Mouse (Mus musculus): ENCODE measurements around the gene Prdx5. TPM values are rescaled to one million over a fixed set of nuclear protein-coding genes. Genes with fewer than 3 reads are reported as not detected.
A peak's percentile ranks its signal among the peaks of the same experiment; 100 is the strongest.

Gene Prdx5
- polyA plus RNA-seq, 1 experiment, result 169 TPM

DNA sequence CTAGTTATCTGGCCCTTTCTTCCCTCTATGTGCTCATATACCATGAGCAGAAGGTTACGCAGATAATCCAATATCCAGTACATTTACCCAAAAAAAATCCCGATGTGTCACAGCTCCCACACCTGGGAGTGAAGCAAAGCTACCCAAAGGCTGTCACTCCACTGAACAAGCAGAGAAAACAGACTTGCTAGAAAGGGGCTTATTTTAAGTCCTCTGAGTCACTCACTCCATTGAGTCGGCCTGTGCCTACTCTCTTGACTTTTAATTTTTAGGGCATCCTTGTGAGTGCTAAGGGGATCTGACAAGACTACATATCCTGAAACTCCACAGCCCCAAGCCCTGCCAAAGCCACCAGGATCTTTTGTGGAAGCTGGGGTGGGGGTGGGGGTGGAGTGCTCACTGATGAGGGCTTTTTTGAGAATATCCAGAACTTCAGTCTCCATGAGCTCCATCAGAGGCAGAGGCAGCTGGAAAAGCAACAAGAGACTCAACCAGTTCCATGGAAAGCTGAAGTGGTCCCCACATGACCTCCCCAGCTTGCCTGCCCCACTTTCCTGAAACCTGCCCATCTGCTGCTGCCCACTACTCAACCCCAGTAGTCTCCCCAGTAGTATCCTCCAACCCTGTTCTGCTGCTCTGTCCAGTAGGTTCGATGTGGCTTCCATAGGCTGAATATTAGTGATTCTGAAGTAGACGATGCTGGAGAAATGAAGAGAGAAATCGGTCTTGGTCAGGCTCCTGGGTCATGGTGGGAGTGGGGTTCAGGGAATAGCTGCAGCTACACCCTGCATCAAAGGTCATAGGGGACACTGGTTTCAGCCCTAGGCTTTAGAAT is 13.2 kb upstream of the Prdx5 start:
- no peak for TF ChIP-seq CTCF (IDR thresholded peaks at IDR 0.05; ENCODE audit: borderline replicate concordance, extremely low read depth, insufficient read depth, insufficient read length)
- no peak for TF ChIP-seq POLR2A (IDR thresholded peaks at IDR 0.05; ENCODE audit: borderline replicate concordance, extremely low read depth, insufficient read depth, insufficient read length, poor library complexity, severe bottlenecking)
- no peak for DNase-seq (ENCODE audit: low read depth)

DNA sequence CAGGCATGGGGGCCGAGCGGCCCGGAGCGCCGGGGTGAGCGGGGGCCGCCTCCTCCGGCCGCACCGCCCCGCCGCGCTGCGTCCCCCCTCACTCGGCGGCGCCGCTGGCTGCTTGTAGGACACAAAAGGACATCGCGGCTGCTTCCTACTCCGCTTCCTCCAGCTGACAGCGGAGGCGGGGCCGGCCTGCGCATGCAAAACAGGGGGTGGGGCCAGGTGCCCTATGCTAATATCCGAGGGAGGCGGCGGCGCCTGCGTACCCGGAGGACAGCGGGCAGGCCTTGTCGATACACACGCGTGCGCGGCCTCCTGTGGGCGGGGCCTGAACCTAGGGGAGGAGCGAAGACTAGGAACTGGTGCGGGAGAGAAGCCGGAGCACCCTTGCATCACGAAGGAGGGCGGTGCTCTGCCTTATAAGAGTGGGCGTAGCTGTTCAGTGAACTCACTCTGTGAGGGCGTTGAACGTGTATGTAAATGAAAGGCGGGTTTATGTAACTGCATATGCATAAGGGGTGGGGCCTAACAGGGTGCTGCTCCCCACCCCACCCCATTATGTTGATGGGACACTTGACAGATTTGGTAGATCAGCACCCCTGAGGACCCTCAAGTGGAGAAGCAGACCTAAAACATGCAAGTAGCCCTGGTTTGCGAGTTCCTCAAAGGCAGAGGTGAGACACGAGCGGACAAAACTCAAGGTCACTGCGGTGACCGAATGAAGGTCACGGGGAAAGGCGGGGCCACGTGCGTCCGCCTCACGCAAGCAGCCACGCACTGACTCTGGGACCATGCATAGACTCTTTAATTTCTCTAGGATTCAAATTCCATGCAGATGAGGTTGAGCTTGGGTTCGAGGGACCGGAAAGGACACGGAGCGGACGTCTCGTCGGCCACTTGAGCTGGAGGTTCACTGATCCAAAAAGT is 12.0 kb upstream of the Prdx5 start, which contains the start of gene Esrra:
TSS of gene Esrra (minus strand) at position 167 of the 921 bp plus-strand sequence.
- peak; percentile 100 for DNase-seq (ENCODE audit: low read depth)
- TF ChIP-seq POLR2A (IDR thresholded peaks at IDR 0.05; ENCODE audit: borderline replicate concordance, extremely low read depth, insufficient read depth, insufficient read length, poor library complexity, severe bottlenecking), result peak; percentile 86
- no peak for TF ChIP-seq CTCF (IDR thresholded peaks at IDR 0.05; ENCODE audit: borderline replicate concordance, extremely low read depth, insufficient read depth, insufficient read length)

DNA sequence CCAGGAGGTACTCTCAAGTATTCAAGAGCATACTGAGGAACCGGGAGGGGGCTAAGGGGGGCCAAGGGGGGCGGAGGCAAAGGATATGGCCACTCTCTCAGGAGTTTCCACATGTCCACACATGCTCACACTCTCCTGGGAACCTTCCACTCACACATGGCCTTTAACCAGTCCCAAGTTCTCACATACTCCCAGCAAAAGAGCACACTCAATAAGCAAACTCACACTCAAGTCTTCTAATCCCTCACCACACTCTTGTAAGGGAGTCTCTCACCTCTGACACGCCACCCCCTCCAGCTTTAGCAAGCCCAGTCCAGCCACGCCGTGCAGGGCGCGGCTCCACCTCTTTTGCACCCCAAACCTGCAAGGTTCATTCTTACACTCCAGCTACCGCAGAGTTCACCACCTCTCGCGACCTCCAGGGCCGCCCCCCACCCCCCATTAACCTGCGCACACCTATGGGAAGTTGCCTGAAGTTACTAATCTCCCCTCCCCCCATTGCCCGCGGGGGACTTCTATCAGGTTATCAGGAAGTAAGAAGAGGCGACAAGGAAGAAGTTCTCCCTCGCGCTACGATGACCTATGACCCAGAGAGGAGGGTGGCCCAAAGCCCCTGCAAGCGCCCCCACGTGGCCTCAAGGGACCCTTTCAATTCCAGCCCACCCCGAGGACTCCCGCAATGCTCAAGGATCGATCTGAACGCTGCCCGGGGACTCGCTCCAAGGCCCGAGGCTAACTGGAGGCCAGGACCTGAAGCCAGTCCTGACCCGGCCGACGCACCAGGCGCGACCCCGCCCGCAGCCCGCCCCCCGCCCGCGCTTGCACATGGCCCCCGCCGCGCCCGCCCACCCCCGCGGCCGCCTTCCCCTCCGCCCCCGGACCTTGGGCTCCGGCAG is 11.1 kb upstream of the Prdx5 start:
- no peak for TF ChIP-seq POLR2A (IDR thresholded peaks at IDR 0.05; ENCODE audit: borderline replicate concordance, extremely low read depth, insufficient read depth, insufficient read length, poor library complexity, severe bottlenecking)
- no peak for TF ChIP-seq CTCF (IDR thresholded peaks at IDR 0.05; ENCODE audit: borderline replicate concordance, extremely low read depth, insufficient read depth, insufficient read length)
- DNase-seq (ENCODE audit: low read depth), result peak; percentile 60

DNA sequence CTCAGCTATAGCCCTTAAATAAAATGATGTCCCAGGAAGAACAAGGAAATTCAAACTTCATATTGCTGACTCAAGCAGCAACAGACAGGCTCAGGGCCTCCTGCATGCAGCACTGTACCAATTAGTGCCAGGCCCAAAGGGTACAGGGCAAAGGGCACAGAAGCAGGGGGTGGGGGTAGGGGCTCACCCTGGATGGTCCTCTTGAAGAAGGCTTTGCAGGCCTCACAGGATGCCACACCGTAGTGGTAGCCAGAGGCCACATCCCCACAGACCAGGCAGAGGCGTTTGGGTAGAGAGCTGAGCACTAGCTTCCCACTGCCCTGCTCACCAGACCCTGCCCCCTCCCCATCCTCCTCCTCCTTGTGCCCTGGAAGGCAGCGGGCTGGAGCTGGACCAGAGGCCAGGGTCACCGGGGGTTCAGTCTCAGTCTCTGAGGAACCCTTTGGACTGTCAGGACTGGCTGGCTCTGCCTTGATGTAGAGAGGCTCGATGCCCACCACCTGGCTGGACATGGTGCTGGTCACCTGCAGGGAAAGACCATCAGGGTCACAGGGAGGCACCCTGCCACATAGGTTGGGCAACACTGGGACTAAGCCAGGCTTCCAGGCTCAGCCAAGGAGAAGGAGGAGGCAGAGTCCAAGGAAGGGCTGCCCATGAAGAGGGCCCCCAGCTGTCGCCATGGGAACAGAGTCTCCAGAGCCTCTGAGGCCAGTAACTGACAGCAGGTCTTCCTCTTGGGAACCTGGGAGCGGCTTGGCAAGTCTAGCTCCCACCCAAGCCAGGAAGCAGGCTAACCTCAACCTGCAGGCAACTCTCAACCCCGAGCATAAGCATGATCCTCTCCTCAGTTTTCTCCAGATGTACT is 10.2 kb upstream of the Prdx5 start:
- peak; percentile 42 for DNase-seq (ENCODE audit: low read depth)
- no peak for TF ChIP-seq POLR2A (IDR thresholded peaks at IDR 0.05; ENCODE audit: borderline replicate concordance, extremely low read depth, insufficient read depth, insufficient read length, poor library complexity, severe bottlenecking)
- no peak for TF ChIP-seq CTCF (IDR thresholded peaks at IDR 0.05; ENCODE audit: borderline replicate concordance, extremely low read depth, insufficient read depth, insufficient read length)

DNA sequence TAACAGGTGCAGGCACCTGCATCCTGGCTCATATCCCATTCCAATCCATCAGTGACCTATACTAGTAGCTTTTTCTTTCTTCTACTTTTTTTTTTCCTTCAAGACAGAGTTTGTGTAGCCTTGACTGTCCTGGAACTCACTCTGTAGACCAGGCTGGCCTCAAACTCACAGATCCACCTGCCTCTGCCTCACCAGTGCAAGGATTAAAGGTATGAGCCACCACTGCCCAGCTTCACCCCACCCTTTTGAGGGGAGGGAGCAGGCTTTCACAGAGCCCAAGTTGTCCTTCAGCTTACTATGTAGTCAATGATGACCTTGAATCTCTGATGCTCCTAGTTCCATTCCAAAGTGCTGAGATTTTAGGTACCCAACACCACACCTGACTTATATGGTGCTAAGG is 9.5 kb upstream of the Prdx5 start:
- no peak for TF ChIP-seq CTCF (IDR thresholded peaks at IDR 0.05; ENCODE audit: borderline replicate concordance, extremely low read depth, insufficient read depth, insufficient read length)
- no peak for TF ChIP-seq POLR2A (IDR thresholded peaks at IDR 0.05; ENCODE audit: borderline replicate concordance, extremely low read depth, insufficient read depth, insufficient read length, poor library complexity, severe bottlenecking)
- no peak for DNase-seq (ENCODE audit: low read depth)

DNA sequence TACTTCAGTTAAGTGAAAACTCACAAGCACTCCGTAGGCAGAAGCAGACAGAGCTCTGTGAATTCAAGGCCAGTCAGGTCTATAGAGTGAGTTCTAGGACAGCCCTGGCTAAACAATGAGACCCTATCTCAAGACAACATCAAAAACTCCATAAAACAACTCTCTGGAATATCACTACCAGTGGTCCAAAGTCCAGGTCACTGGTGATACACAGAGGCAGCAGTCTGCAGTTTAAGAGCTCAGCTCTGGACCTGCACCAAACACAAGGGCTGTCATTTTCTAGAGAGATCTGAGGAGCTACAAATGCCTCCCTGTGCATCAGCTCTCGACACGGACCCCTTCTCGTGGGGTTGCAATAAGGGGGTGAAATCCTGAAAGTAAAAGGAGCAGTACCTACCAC is 8.4 kb upstream of the Prdx5 start:
- TF ChIP-seq POLR2A (IDR thresholded peaks at IDR 0.05; ENCODE audit: borderline replicate concordance, extremely low read depth, insufficient read depth, insufficient read length, poor library complexity, severe bottlenecking), result no peak
- no peak for TF ChIP-seq CTCF (IDR thresholded peaks at IDR 0.05; ENCODE audit: borderline replicate concordance, extremely low read depth, insufficient read depth, insufficient read length)
- no peak for DNase-seq (ENCODE audit: low read depth)

DNA sequence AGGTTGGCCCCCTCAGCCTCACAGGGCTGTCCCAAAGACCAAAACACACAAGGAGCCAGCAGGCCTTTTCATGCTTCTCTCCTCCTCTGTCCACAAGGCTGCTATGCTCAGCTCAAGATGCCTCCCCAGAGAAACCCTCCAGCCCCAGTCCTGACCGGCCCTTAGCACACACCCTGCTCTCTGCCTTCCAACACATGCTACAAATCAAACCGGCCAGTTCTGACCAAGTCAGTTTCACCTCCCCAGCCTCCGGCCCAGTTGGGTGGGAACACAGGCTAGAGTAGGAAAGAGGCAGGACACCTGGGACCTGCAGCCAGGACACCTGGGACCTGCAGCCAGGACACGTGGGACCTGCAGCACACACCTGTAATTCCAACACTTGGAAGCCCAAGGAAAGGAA is 6.6 kb upstream of the Prdx5 start:
- no peak for DNase-seq (ENCODE audit: low read depth)
- TF ChIP-seq CTCF (IDR thresholded peaks at IDR 0.05; ENCODE audit: borderline replicate concordance, extremely low read depth, insufficient read depth, insufficient read length) (no peak), POLR2A (IDR thresholded peaks at IDR 0.05; ENCODE audit: borderline replicate concordance, extremely low read depth, insufficient read depth, insufficient read length, poor library complexity, severe bottlenecking) (no peak)

DNA sequence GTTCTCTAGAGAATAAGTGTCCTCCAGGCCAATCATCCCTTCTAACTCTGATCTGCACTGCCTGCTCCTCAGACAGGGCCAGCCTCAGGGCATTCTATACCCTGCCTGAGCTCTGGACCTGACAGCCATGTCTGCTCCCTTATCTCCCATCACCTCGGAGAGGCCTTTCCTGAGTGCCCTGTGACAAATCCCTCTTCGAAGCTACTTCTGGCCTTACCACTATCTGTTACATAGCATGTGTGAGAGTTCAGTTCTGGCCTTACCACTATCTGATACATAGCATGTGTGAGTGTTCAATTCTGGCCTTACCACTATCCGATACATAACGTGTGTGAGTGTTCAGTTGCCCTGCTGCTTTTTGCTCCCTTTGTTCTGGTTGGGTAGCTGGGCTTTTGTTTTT is 5.4 kb upstream of the Prdx5 start:
- TF ChIP-seq CTCF (IDR thresholded peaks at IDR 0.05; ENCODE audit: borderline replicate concordance, extremely low read depth, insufficient read depth, insufficient read length), result no peak
- no peak for TF ChIP-seq POLR2A (IDR thresholded peaks at IDR 0.05; ENCODE audit: borderline replicate concordance, extremely low read depth, insufficient read depth, insufficient read length, poor library complexity, severe bottlenecking)

DNA sequence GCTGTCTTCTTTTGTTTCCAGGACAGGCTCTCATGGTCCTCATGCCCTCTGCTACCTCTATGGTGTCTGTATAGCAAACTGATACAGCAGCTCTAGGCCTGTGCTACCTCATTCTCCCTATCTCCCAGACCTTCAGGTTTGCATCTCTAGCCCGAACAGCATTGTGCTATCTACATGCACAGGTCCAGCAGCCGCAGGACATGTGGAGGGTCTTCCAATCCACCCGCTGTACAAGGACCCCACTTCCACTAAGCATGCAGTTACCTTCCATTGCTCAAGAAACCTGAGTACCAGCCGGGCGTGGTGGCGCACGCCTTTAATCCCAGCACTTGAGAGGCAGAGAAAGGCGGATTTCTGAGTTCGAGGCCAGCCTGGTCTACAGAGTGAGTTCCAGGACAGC is 4.6 kb upstream of the Prdx5 start:
- no peak for TF ChIP-seq CTCF (IDR thresholded peaks at IDR 0.05; ENCODE audit: borderline replicate concordance, extremely low read depth, insufficient read depth, insufficient read length)
- no peak for DNase-seq (ENCODE audit: low read depth)

More for the DNA sequence above, 5.4 kb upstream of the Prdx5 start:
- no peak for DNase-seq (ENCODE audit: low read depth)

DNA sequence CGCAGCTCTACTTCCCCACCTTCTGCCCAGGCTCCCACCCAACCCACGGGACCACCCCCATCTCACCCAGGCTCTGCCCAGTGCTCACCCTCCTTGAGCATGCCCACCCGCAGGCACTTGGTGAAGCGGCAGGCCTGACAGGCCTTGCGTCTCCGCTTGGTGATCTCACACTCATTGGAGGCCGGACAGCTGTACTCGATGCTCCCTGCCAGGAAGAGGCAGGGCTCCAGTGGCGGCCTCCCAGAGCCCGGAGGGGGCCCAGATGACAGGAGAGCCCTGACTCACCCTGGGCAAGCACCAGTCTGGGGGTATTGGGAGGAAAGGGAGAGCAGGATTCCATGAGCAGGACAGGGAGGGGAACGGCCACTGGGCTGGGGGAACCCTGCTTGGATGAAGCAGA is 4.1 kb upstream of the Prdx5 start:
- TF ChIP-seq CTCF (IDR thresholded peaks at IDR 0.05; ENCODE audit: borderline replicate concordance, extremely low read depth, insufficient read depth, insufficient read length), result no peak
- DNase-seq (ENCODE audit: low read depth), result no peak
